Mouse (Mus musculus): Measurements from ENCODE around the gene Tns2. TPM values are rescaled to one million over a fixed set of nuclear protein-coding genes. Genes with fewer than 3 reads are reported as not detected.

The Tns2 gene
- polyA plus RNA-seq, 1 experiment from 2014 or later = 30.1 TPM

DNA sequence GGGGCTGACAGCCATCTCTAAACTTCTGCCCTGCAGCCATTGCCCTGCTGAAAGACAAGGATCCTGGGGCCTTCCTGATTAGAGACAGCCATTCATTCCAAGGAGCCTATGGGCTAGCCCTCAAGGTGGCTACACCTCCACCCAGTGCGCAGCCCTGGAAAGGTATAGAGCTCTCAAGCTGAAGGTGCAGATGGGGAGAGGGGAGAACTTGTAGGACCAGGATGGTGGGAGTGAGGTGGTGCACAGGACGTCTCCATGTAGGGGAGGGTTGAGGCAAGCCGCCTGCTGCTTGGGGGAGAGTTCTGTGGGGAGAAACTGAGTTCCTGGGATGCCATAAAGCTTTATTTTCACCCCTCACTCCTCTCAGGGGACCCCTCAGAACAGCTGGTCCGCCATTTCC is 13.5 kb downstream of the Tns2 start:
- no peaks in the 10 kb centered on the region for H3K9me3 ChIP-seq (ENCODE audit: control insufficient read depth, low read length)
- H3K27me3 ChIP-seq (ENCODE audit: control insufficient read depth, insufficient read depth, low read length) = no peaks in the 10 kb centered on the region
- 72% methylated on average over 4 of the region's 4 CpGs for WGBS
- H3K4me3 ChIP-seq (ENCODE audit: control insufficient read depth in 1 of 2, insufficient read depth in 1 of 2, low read depth in 1 of 2, low read length in 2 of 2) = no peak overlapping the region
- ATAC-seq (ENCODE audit: insufficient number of reproducible peaks, insufficient read depth, low FRiP score, low read depth) = no peak
- H3K4me2 ChIP-seq (ENCODE audit: low read length) = no peak overlapping the region
- H3K27ac ChIP-seq (replicated peaks in 1 of 2; ENCODE audit: control insufficient read depth in 1 of 2, insufficient read depth in 1 of 2, low read depth in 2 of 2, low read length in 2 of 2) = no peak overlapping the region
- H3K4me1 ChIP-seq (ENCODE audit: control insufficient read depth in 2 of 2, insufficient read depth in 2 of 2, low read length in 2 of 2) = peaks cover 2 to 12% of the 10 kb centered on the region in 2 experiments; a peak in 2 of 4 replicates
- H3K36me3 ChIP-seq (ENCODE audit: control insufficient read depth, insufficient read depth, low read length) = peaks cover 100% of the 10 kb centered on the region
- H3K9ac ChIP-seq (ENCODE audit: low read length) = no peak overlapping the region

- no peak overlapping the region for H3K9ac ChIP-seq (ENCODE audit: low read length)
- ATAC-seq (ENCODE audit: insufficient number of reproducible peaks, insufficient read depth, low FRiP score, low read depth) = no peak
- peaks cover 100% of the 10 kb centered on the region for H3K36me3 ChIP-seq (ENCODE audit: control insufficient read depth, insufficient read depth, low read length)
- H3K4me3 ChIP-seq (ENCODE audit: control insufficient read depth in 1 of 2, insufficient read depth in 1 of 2, low read depth in 1 of 2, low read length in 2 of 2) = no peak overlapping the region
- no peaks in the 10 kb centered on the region for H3K27me3 ChIP-seq (ENCODE audit: control insufficient read depth, insufficient read depth, low read length)
- peaks cover 0 to 4% of the 10 kb centered on the region in 2 experiments; a peak in 1 of 4 replicates for H3K4me1 ChIP-seq (ENCODE audit: control insufficient read depth in 2 of 2, insufficient read depth in 2 of 2, low read length in 2 of 2)
- WGBS = 77% methylated on average over 7 of the region's 7 CpGs
- no peak overlapping the region for H3K4me2 ChIP-seq (ENCODE audit: low read length)
- no peaks in the 10 kb centered on the region for H3K9me3 ChIP-seq (ENCODE audit: control insufficient read depth, low read length)
- no peak overlapping the region for H3K27ac ChIP-seq (replicated peaks in 1 of 2; ENCODE audit: control insufficient read depth in 1 of 2, insufficient read depth in 1 of 2, low read depth in 2 of 2, low read length in 2 of 2)
Observed at GRCm38 (mm10) chr15:102114651-102115260, 14.5 kb downstream of the Tns2 start.

- no peak overlapping the region for H3K27ac ChIP-seq (replicated peaks in 1 of 2; ENCODE audit: control insufficient read depth in 1 of 2, insufficient read depth in 1 of 2, low read depth in 2 of 2, low read length in 2 of 2)
- ATAC-seq (ENCODE audit: insufficient number of reproducible peaks, insufficient read depth, low FRiP score, low read depth) = no peak
- no peak overlapping the region for H3K9ac ChIP-seq (ENCODE audit: low read length)
- no peaks in the 10 kb centered on the region for H3K27me3 ChIP-seq (ENCODE audit: control insufficient read depth, insufficient read depth, low read length)
- H3K36me3 ChIP-seq (ENCODE audit: control insufficient read depth, insufficient read depth, low read length) = peaks cover 99% of the 10 kb centered on the region
- no peak overlapping the region for H3K4me2 ChIP-seq (ENCODE audit: low read length)
- no peak overlapping the region for H3K4me3 ChIP-seq (ENCODE audit: control insufficient read depth in 1 of 2, insufficient read depth in 1 of 2, low read depth in 1 of 2, low read length in 2 of 2)
- H3K4me1 ChIP-seq (ENCODE audit: control insufficient read depth in 2 of 2, insufficient read depth in 2 of 2, low read length in 2 of 2) = peaks cover 0 to 4% of the 10 kb centered on the region in 2 experiments; a peak in 1 of 4 replicates
- no peaks in the 10 kb centered on the region for H3K9me3 ChIP-seq (ENCODE audit: control insufficient read depth, low read length)
- whole genome bisulfite sequencing = 72% methylated on average over 9 of the region's 9 CpGs
Observed at GRCm38 (mm10) chr15:102115731-102116231, 15.6 kb downstream of the Tns2 start.

- no peak for ATAC-seq (ENCODE audit: insufficient number of reproducible peaks, insufficient read depth, low FRiP score, low read depth)
- H3K9ac ChIP-seq (ENCODE audit: low read length) = no peak overlapping the region
- peaks cover 98% of the 10 kb centered on the region for H3K36me3 ChIP-seq (ENCODE audit: control insufficient read depth, insufficient read depth, low read length)
- no peak overlapping the region for H3K4me2 ChIP-seq (ENCODE audit: low read length)
- H3K9me3 ChIP-seq (ENCODE audit: control insufficient read depth, low read length) = no peaks in the 10 kb centered on the region
- no peaks in the 10 kb centered on the region for H3K27me3 ChIP-seq (ENCODE audit: control insufficient read depth, insufficient read depth, low read length)
- WGBS = 65% methylated on average over 11 of the region's 11 CpGs
- no peak overlapping the region for H3K4me3 ChIP-seq (ENCODE audit: control insufficient read depth in 1 of 2, insufficient read depth in 1 of 2, low read depth in 1 of 2, low read length in 2 of 2)
- peaks cover 0 to 4% of the 10 kb centered on the region in 2 experiments; a peak in 1 of 4 replicates for H3K4me1 ChIP-seq (ENCODE audit: control insufficient read depth in 2 of 2, insufficient read depth in 2 of 2, low read length in 2 of 2)
- no peak overlapping the region for H3K27ac ChIP-seq (replicated peaks in 1 of 2; ENCODE audit: control insufficient read depth in 1 of 2, insufficient read depth in 1 of 2, low read depth in 2 of 2, low read length in 2 of 2)
Observed at GRCm38 (mm10) chr15:102116753-102117415, 16.7 kb downstream of the Tns2 start.

GRCm38 (mm10) chr15:102117461-102118443 is 17.5 kb downstream of the Tns2 start:
- Histone ChIP-seq H3K9ac (ENCODE audit: low read length) (no peak overlapping the region), H3K4me1 (ENCODE audit: control insufficient read depth in 2 of 2, insufficient read depth in 2 of 2, low read length in 2 of 2) (peaks cover 0 to under 1% of the 10 kb centered on the region in 2 experiments; a peak in 1 of 4 replicates), H3K4me3 (ENCODE audit: control insufficient read depth in 1 of 2, insufficient read depth in 1 of 2, low read depth in 1 of 2, low read length in 2 of 2) (no peak overlapping the region), H3K27ac (replicated peaks in 1 of 2; ENCODE audit: control insufficient read depth in 1 of 2, insufficient read depth in 1 of 2, low read depth in 2 of 2, low read length in 2 of 2) (no peak overlapping the region), H3K36me3 (ENCODE audit: control insufficient read depth, insufficient read depth, low read length) (peaks cover 92% of the 10 kb centered on the region), H3K27me3 (ENCODE audit: control insufficient read depth, insufficient read depth, low read length) (no peaks in the 10 kb centered on the region), H3K4me2 (ENCODE audit: low read length) (no peak overlapping the region), H3K9me3 (ENCODE audit: control insufficient read depth, low read length) (no peaks in the 10 kb centered on the region)
- ATAC-seq (ENCODE audit: insufficient number of reproducible peaks, insufficient read depth, low FRiP score, low read depth) = no peak
- WGBS = 62% methylated on average over 18 of the region's 19 CpGs

GRCm38 (mm10) chr15:102118591-102118990 is 18.4 kb downstream of the Tns2 start:
- ATAC-seq (ENCODE audit: insufficient number of reproducible peaks, insufficient read depth, low FRiP score, low read depth) = no peak
- H3K4me1 ChIP-seq (ENCODE audit: control insufficient read depth in 2 of 2, insufficient read depth in 2 of 2, low read length in 2 of 2) = no peaks in the 10 kb centered on the region
- H3K36me3 ChIP-seq (ENCODE audit: control insufficient read depth, insufficient read depth, low read length) = peaks cover 83% of the 10 kb centered on the region
- no peaks in the 10 kb centered on the region for H3K27me3 ChIP-seq (ENCODE audit: control insufficient read depth, insufficient read depth, low read length)
- H3K4me3 ChIP-seq (ENCODE audit: control insufficient read depth in 1 of 2, insufficient read depth in 1 of 2, low read depth in 1 of 2, low read length in 2 of 2) = no peak overlapping the region
- 86% methylated on average over 4 of the region's 4 CpGs for WGBS
- no peak overlapping the region for H3K27ac ChIP-seq (replicated peaks in 1 of 2; ENCODE audit: control insufficient read depth in 1 of 2, insufficient read depth in 1 of 2, low read depth in 2 of 2, low read length in 2 of 2)
- H3K9ac ChIP-seq (ENCODE audit: low read length) = no peak overlapping the region
- no peak overlapping the region for H3K4me2 ChIP-seq (ENCODE audit: low read length)
- H3K9me3 ChIP-seq (ENCODE audit: control insufficient read depth, low read length) = no peaks in the 10 kb centered on the region

DNA sequence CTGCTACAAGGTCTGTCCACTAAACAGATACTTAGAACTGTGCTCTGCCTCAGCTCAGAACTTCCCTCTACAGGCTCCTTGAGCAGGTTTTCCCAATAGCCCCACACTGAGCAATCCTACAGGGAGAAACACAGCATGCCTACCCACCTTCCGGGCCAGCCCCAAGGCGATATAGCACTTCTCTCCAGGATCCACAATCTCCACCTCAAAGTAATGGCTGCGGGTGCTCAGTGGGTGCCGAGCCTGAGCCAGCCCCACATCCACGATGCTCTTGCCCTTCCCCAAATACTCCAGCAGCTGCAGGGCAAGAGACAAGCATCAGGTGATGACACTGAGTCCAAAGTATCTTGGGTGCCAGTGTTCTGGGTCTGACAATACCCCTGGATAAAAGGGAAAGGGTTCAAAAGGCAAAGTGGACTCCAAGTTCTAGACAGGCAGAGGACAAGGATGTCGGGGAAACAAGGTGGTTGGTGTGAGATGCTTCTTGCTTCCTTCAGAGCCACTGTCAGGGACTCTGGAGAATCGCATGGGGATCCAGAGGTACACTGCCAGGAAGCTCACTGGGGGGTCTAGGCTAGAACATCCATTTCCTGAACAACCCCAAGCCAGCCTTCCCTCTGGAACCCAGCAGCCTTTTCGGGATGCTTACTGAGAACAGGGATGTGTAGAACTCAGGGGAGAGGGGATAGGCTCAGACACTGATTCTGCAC is 19.1 kb downstream of the Tns2 start:
- no peak overlapping the region for H3K27ac ChIP-seq (replicated peaks in 1 of 2; ENCODE audit: control insufficient read depth in 1 of 2, insufficient read depth in 1 of 2, low read depth in 2 of 2, low read length in 2 of 2)
- H3K4me1 ChIP-seq (ENCODE audit: control insufficient read depth in 2 of 2, insufficient read depth in 2 of 2, low read length in 2 of 2) = no peaks in the 10 kb centered on the region
- 67% methylated on average over 8 of the region's 8 CpGs for WGBS
- no peak for ATAC-seq (ENCODE audit: insufficient number of reproducible peaks, insufficient read depth, low FRiP score, low read depth)
- no peaks in the 10 kb centered on the region for H3K27me3 ChIP-seq (ENCODE audit: control insufficient read depth, insufficient read depth, low read length)
- no peaks in the 10 kb centered on the region for H3K9me3 ChIP-seq (ENCODE audit: control insufficient read depth, low read length)
- no peak overlapping the region for H3K4me2 ChIP-seq (ENCODE audit: low read length)
- H3K9ac ChIP-seq (ENCODE audit: low read length) = no peak overlapping the region
- H3K36me3 ChIP-seq (ENCODE audit: control insufficient read depth, insufficient read depth, low read length) = peaks cover 78% of the 10 kb centered on the region
- H3K4me3 ChIP-seq (ENCODE audit: control insufficient read depth in 1 of 2, insufficient read depth in 1 of 2, low read depth in 1 of 2, low read length in 2 of 2) = no peak overlapping the region

Measured in heart, embryonic 14.5 days (tissue).